Mouse (Mus musculus) midbrain, embryonic 16.5 days (tissue): ENCODE measurements around the gene Csf2ra. TPM values are rescaled to one million over a fixed set of nuclear protein-coding genes. Genes with fewer than 3 reads are reported as not detected.
"Not testable (repeated sequence)": the region's sequence is repeated elsewhere in the genome, so short reads cannot be mapped to it uniquely, and the experiment has no call there.

Source experiments
- ATAC-seq: fragments of 200-750 bp; cut with Nextera tagmentation; 2 replicates; pipeline ENCODE4 v1.8.0; 2017; ENCODE audit warnings: moderate TSS enrichment
- H3K27ac ChIP-seq: fragments of 300-500 bp; sonication (generic); 2 replicates; pipeline ENCODE4 v1.5.1; 2014; ENCODE audit warnings: mild to moderate bottlenecking, low read length, mixed read lengths
- H3K27me3 ChIP-seq: fragments of 300-500 bp; sonication (generic); 2 replicates; pipeline ENCODE4 v1.6.1; 2014; ENCODE audit warnings: low read depth, low read length, mixed read lengths; ENCODE audit not compliant: control insufficient read depth, insufficient read depth
- H3K36me3 ChIP-seq: fragments of 300-500 bp; sonication (generic); 2 replicates; pipeline ENCODE4 v1.6.1; 2014; ENCODE audit warnings: mild to moderate bottlenecking, low read length, moderate library complexity, mixed read lengths; ENCODE audit not compliant: control insufficient read depth, insufficient read depth
- H3K4me1 ChIP-seq: fragments of 300-500 bp; sonication (generic); 2 replicates; pipeline ENCODE4 v1.6.1; 2014; ENCODE audit warnings: mild to moderate bottlenecking, low read length, mixed read lengths; ENCODE audit not compliant: control insufficient read depth, insufficient read depth
- H3K4me2 ChIP-seq: fragments of 300-500 bp; sonication (generic); 2 replicates; pipeline ENCODE4 v1.6.1; 2014; ENCODE audit warnings: mild to moderate bottlenecking, low read length, mixed read lengths
- H3K4me3 ChIP-seq: fragments of 300-500 bp; sonication (generic); 2 replicates; pipeline ENCODE4 v1.5.1; 2014; ENCODE audit warnings: low read depth, mild to moderate bottlenecking, low read length, moderate library complexity, mixed read lengths
- H3K9ac ChIP-seq: fragments of 300-500 bp; sonication (generic); 2 replicates; pipeline ENCODE4 v1.6.1; 2014; ENCODE audit warnings: low read depth, low read length, mixed read lengths
- H3K9me3 ChIP-seq: fragments of 300-500 bp; sonication (generic); replicated peaks from 2 replicates; pipeline ENCODE4 v1.6.1; 2014; ENCODE audit warnings: mild to moderate bottlenecking, low read length, mixed read lengths; ENCODE audit not compliant: control insufficient read depth, poor library complexity, severe bottlenecking
- WGBS: fragments of 180-500 bp; shearing (Covaris S2); extraction: QIAGEN DNeasy Blood & Tissue Kit; methylation state at CpG from one replicate; pipeline ENCODE4 v1.1.7; 2014; 5-methylcytosine and 5-hydroxymethylcytosine counted together
- polyA plus RNA-seq: library from polyadenylated mRNA; unstranded; fragments of >200 nt; fragmentation: Nextera tagmentation; extraction: Ambion mirVana; gene quantifications from 2 replicates; pipeline ENCODE4 v1.2.1, GENCODE M21; 2015

Csf2ra gene
- polyA plus RNA-seq, 1 experiment from 2014 or later, result 65.5 TPM

DNA sequence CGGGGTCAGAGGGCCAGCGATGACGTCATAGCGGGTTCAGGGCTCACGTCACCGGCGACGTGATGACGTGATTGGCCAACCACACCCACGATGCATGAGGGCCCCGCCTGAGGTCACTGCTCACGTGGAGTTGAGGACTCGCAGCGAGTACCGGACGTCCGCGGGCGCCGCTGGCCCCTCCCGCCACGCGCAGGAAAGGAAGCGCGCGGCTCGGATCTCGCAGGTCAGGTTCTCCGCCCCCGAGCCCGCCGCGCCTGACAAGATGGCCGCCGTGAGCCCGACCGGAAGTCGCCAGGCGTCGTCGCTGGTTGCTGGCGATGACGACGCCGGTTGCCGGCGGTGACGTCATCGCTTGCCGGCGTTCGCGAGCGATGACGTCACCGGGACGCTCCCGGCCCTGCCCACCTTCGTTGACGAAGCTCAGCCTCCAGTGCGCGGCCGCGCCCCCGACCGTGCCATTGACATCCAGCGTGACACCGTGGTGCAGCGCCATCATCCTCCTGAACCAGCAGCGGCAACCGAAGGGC lies 1.8 kb downstream of the Csf2ra start:
- WGBS, result 3% methylated on average over 69 of the region's 71 CpGs

DNA sequence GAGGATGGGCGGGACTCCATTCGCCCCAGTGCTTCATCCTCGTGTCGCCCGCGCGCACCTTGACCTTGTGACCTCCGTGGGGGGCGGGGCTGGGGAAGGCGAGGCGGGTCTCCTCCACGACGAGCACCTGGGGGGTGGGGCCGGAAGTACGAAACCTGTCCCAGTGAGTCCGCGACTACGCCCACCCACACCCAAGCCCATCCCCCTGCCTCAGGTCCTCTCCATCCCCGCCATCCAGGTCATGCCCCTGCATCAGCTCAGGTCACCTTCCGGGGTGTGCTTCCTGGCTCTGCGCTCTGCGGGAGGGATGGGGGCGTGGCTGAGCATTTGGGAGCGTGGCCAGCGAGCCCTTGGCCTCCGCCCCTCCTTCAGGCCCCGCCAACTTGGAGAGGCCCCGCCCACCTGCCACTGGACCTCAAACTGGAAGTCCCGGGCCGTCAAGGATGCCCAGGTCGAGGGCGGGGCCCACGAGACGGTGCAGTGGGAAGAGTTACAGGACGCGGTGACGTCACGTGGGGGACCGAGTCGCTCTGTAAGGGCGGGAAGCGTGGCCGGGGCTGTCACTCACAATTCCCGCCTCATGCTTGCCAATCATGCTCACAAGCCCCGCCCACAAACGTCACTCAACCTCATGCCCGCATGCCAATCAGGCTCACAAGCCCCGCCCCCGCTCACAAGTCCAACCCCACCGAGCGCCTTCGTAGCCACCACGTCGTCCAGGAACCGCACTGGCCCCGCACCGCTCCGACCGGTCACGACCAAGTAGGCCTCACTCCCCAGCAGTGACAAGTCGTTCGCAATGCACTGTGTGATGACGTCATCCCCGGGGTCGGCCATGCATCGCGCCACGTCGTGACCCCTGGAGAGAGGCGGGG lies 2.5 kb downstream of the Csf2ra start:
- peak; percentile 73 for ATAC-seq
- WGBS, result 5% methylated on average over 60 of the region's 70 CpGs

More for the DNA sequence above, 1.8 kb downstream of the Csf2ra start:
- Histone ChIP-seq H3K4me2 (peak overlapping the region; percentile 77), H3K4me3 (peak overlapping the region; percentile 60), H3K9me3 (no peaks in the 10 kb centered on the region), H3K27me3 (no peaks in the 10 kb centered on the region), H3K9ac (peak overlapping the region; percentile 55), H3K36me3 (no peaks in the 10 kb centered on the region), H3K4me1 (no peaks in the 10 kb centered on the region), H3K27ac (peak overlapping the region; percentile 96)
- peak; percentile 69 for ATAC-seq

DNA sequence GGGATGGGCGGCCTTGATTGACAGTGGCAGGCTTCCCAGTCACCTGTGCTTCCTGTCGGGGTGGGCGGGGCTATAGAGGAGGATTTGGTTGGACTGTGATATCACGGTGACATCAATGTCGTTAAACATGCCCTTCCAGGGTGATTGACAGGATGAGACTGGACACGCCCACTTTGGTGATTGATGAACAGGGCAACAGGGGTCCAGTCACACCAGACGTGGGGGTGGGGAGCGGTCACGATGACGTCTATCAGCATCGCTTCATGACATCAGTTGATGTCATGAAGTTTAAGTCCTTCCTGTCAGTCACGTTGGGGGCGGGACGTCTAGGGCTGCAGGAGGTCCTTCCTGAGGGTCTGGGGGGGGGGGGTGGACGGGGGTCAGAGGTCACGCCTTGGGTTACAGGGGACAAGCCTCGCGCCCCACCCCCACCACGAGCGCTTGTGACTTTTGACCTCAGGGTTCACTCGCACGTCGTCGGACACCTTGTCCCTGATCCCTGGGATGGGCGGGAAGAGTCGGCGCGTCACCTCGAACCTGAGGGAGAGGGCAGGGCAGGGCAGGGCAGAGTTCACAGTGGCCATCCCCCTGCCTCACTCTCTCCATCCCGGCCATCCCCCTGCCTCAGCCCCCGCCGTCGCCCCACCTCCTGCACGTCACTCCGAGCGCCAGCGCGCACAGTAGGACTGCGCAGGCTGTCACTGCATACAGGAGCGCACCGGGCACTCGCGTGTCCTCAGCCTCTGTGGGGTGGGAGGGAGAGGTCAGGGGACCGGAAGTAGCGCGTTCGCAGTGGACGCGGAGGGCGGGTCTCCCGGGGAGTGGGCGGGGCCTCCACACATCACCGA lies 3.3 kb downstream of the Csf2ra start:
- Histone ChIP-seq H3K4me1 (no peaks in the 10 kb centered on the region), H3K27ac (peak overlapping the region; percentile 96), H3K27me3 (no peaks in the 10 kb centered on the region), H3K9ac (peak overlapping the region; percentile 70), H3K9me3 (no peaks in the 10 kb centered on the region), H3K4me3 (peak overlapping the region; percentile 60), H3K4me2 (peak overlapping the region; percentile 77), H3K36me3 (no peaks in the 10 kb centered on the region)
- peak; percentile 34 for ATAC-seq
- 27% methylated on average over 46 of the region's 53 CpGs for WGBS

More for the DNA sequence above, 2.5 kb downstream of the Csf2ra start:
- Histone ChIP-seq H3K9ac (peak overlapping the region; percentile 70), H3K4me2 (peak overlapping the region; percentile 77), H3K27ac (peak overlapping the region; percentile 96), H3K27me3 (no peaks in the 10 kb centered on the region), H3K9me3 (no peaks in the 10 kb centered on the region), H3K4me1 (no peaks in the 10 kb centered on the region), H3K36me3 (no peaks in the 10 kb centered on the region), H3K4me3 (peak overlapping the region; percentile 60)

DNA sequence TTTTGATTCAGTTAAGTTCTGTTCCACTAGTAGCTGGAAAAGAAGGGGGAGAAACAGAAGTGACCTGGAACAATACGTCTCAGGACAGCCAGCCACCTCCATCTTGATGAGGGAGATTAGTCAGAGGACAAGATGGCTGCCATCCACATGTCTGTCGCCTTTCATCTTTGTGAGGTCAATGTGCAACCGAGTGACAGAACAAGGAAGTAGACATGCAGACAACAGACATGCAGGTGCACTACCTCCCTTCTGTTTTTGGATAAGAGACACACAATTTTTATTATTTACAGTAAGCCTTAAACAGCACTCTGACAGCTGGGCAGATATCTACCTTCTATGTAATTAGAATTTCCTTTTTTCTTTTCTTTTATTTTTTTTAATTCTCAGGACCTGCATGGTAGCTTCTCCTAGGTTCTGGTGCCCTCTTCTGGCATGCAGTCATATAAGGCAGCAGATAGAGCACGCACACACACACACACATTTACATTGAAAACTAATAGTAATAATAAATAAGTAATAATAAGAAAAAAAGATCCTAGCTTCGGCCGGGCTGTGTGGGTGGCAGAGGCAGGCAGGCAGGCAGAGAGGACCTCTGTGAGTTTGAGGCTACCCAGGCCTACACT lies 4.4 kb downstream of the Csf2ra start:
- Histone ChIP-seq H3K9ac (no peak overlapping the region), H3K9me3 (no peaks in the 10 kb centered on the region), H3K4me2 (no peak overlapping the region), H3K27me3 (no peaks in the 10 kb centered on the region), H3K4me1 (no peaks in the 10 kb centered on the region), H3K36me3 (no peaks in the 10 kb centered on the region), H3K27ac (no peak overlapping the region), H3K4me3 (no peak overlapping the region)
- WGBS, result 89% methylated on average over 6 of the region's 6 CpGs
- no peak for ATAC-seq

DNA sequence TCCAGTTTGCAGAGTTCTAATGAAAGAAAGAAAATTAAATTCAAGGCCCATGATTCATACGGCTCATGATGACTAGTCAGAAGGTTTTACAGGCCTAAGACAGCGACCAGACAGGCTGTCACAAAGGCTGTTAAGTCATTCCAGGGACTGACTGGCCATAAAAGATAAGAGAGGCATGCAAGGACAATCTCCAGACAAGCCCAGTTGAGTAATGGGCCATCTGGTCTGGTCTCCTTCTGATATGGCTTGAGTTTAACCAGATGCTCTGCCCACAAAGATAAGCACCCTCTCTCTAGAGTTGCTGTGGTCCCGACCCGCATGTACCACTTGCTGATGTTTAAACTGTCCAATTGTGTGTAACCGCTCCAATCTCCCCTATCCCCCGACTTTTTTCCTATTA lies 20.7 kb downstream of the Csf2ra start:
- not testable (repeated sequence) for H3K4me1 ChIP-seq, H3K9ac ChIP-seq, H3K4me3 ChIP-seq, ATAC-seq, H3K27me3 ChIP-seq, H3K9me3 ChIP-seq, H3K36me3 ChIP-seq, H3K27ac ChIP-seq, H3K4me2 ChIP-seq
- WGBS, result 81% methylated on average over 6 of the region's 6 CpGs

DNA sequence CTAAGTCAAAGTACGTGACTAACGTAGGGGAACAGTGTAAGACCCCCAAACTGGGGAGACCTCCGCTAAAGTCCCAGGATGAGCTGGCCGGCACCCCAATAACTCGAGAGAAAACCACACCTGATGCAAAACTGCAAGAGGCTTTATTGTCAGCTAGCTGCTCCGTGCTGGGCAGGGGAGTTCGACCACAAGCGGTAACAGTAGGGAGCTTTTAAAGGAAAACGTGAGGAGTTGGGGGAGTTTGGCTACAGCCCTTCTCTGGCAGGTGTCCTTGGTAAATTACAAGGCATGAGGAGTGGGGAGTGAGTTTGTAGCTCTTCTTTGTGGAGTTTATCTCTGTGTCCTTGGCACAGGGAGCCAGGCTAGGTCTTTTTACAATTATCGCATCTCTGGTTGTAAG lies 28.4 kb downstream of the Csf2ra start:
- Histone ChIP-seq H3K4me3 (no peak overlapping the region), H3K27me3 (no peaks in the 10 kb centered on the region), H3K9ac (no peak overlapping the region), H3K36me3 (no peaks in the 10 kb centered on the region), H3K4me1 (no peaks in the 10 kb centered on the region), H3K27ac (no peak overlapping the region), H3K9me3 (no peaks in the 10 kb centered on the region), H3K4me2 (no peak overlapping the region)
- no peak for ATAC-seq
- WGBS, result 17% methylated on average over 10 of the region's 10 CpGs

DNA sequence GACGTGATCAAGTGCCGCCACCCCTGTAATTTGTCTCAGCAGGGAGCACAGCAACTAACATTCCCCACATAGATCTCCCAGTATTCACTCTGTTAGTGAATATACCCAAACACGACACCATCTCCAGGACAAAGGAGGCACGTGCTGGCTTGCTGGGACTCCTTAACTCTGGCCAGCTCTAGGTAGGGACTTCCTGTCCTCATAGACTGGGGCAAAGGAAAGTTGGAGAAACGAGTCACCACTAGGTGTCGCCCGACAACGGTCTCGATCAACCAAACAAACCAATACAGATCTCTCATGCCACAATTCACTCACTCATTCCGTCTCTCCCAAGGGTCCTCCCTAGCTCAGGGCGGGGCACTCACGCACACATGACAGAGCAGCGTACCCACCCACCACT lies 28.9 kb downstream of the Csf2ra start:
- Histone ChIP-seq H3K27ac (no peak overlapping the region), H3K4me3 (no peak overlapping the region), H3K9me3 (no peaks in the 10 kb centered on the region), H3K36me3 (no peaks in the 10 kb centered on the region), H3K9ac (no peak overlapping the region), H3K27me3 (no peaks in the 10 kb centered on the region), H3K4me2 (no peak overlapping the region), H3K4me1 (no peaks in the 10 kb centered on the region)
- no peak for ATAC-seq
- 13% methylated on average over 13 of the region's 13 CpGs for WGBS

DNA sequence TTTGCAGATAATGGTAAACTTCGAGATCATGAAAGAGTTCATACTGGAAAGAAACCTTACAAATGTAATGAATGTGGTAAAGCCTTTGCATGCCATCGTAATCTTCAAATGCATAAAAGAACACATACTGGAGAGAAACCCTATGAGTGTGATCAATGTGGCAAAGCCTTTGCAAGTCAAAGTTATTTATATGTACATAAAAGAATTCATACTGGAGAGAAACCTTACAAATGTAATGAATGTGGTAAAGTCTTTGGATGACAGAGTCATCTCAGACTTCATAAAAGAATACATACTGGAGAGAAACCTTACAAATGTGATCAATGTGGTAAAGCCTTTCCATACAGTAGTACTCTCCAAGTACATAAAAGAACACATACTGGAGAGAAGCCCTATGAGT lies 44.6 kb downstream of the Csf2ra start, which contains the start of gene Gm6020:
Gene Gm6020 (plus strand): TSS at position 301 of the 400 bp plus-strand sequence.
- not testable (repeated sequence) for H3K9me3 ChIP-seq, H3K4me2 ChIP-seq, H3K4me1 ChIP-seq, H3K4me3 ChIP-seq, H3K27ac ChIP-seq, H3K36me3 ChIP-seq, H3K9ac ChIP-seq, ATAC-seq, H3K27me3 ChIP-seq
- 88% methylated on average over 2 of the region's 2 CpGs for WGBS
